Mouse (Mus musculus) T-helper 17 cell (primary cell): ENCODE data around the gene Dab1.

Source experiments
- in situ Hi-C, 2 experiments: fragments of 300-600 bp; cut with MboI, MseI; formaldehyde crosslinking; loops; 1 replicate in 1 of 2; 2 replicates in 1 of 2; pipeline ENCODE4 v1.15.1; 2025; ENCODE audit warnings: high pct_unique_total_duplicates in 2 of 2

The Dab1 gene

DNA sequence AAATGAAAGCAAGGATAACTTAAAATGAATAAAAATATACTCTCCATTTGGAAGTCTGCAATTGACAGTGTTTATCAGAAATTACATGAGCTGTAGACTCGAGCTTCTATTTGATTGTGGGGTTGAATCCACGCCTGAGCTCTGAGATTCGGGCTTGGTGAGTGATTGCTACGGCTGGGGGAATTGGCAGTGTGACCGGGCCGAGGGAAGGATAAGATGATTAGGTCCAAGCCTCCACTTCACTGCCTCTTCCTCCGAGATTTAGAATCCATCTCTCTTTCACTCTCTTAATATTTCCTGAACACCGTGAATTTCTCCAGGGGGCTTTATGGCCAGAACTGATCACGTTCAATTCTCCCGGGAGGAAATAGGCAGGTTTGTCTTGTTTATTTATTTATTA is 452.1 kb downstream of the Dab1 start:
- in situ Hi-C loops: no loop called here

DNA sequence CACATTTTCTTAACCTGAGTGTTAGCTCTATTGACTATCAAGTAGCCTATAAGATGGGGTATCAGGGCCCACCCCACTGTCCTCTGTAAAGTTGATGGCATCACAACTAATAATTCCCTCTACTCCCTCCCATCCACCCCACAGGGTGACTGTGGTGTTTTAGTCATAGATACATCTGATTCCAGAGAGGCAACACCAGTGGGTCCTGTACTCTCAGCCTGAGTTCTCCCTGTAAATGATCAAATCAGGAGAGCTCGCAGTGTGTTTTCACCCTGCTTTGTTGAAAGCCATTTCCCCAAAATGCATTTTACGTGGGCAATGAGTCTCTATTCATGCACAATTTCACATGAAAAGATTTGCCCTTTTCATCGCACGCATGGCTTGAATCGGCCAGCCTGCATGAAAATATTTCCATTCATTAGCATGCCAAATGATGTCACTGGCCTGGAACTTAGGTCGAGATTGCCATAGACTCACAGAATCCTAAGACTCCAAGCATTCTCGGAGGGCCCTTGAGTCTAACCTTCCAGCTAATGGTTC is 454.8 kb downstream of the Dab1 start:
- in situ Hi-C loops: no loop called here

DNA sequence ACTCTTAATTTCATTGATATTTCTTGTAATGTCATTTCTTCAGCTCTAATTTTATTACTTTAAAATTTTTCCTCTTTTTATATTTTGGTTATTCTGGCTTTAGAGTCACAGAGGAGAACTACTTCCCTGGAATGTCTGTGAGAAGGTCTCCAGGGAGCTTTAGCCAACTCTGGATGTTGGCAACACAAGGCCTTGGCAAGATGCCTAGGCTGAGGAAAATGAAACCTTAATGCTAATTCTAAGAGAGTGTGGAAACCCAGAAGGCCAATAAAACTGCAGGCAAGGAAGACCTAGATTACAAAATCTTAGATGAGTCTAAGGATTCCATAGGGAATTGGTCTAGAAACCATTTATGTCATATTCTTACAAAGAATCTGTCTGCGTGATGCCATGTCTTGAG is 458.6 kb downstream of the Dab1 start:
- in situ Hi-C loops: no loop called here

DNA sequence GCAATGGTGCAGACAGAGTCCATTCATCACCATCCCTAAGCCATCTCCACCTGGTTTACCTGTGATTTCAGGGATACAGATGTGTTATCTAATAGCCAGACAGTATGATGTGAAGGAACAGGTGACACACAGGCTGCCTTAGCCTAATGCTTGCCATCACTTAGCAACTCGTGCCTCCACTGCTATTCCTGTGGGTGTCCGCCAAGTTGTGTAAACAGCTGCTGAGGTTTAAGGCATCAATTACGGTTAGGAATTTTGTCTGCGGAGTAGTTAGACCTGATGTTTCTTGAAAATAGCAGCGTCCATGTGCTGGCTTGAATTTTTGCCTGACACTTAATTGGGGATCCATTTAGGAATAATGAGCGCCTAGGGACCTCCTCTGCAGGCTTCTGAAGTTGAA is 487.1 kb downstream of the Dab1 start:
- in situ Hi-C loops: no loop called here

DNA sequence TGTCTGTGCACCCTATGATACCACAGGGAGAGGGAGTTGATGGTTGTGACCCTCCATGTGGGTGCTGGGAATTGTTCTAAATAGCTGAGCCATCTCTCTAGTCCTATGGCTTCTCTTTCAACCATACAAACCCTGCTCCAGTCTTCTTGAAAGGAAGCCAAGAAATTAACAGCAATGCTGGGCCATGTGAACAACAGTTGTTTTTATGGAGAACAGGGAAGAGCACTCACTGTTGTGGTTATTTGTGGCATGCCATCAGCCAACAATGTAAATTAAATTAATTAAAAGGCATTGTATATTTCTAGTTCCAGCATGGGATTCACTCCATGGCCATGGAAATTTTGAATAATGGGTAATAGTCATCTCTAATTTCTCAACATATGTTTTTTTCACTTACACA is 492.5 kb downstream of the Dab1 start:
- in situ Hi-C loops: no loop called here

DNA sequence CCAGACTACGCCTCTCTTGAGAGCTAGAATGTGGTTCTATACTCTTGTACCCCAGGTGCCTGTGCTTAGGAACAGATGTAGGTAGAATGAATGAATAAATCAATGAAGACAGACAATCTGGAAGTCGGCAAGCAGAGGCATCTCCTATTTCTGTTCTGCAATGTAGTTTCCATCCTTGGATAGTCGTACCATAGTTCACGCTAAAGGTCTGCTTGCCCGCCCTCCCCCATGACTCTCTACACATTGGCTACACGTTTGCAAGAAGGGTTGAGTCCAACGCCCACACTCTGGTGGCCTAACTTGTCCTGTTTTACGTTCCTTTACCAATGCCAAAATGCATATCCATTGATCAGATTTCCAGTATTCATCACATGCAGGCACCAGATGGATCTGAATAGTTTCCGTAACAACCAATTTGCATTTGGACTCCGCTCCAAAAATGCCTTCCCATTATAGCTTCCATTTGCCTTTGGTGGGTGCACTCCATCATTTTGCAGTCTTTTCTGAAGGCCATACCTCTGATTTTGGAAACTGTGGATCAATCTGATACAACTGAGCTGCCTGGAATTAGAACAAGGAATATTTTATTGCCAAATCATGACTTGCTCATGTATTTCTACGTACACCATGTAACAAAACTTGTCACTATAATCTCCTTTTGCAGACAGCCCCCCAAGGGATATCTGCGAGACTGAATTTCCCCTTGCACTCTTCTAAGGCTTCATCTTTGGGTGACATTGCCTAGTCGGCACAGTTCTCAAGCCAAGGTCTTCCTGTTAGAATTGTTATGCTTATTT is 494.2 kb downstream of the Dab1 start:
- in situ Hi-C loops: no loop called here

DNA sequence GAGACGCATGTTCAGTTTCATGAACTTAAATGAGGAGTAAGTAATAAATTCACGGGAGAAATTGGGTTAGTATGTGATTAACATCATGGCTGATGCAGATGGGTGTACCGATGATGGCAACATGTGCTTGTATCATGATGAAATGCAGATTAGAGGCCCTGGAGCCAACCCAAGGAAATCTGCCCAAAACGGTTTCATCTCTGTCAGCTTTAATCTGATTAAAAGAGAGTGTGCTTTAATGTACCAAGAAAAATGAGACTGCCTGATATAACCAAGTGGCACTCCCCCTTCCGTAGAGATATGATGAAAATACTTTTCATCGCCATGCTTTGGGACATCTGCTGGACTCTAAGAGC is 494.8 kb downstream of the Dab1 start:
- in situ Hi-C loops: no loop called here

DNA sequence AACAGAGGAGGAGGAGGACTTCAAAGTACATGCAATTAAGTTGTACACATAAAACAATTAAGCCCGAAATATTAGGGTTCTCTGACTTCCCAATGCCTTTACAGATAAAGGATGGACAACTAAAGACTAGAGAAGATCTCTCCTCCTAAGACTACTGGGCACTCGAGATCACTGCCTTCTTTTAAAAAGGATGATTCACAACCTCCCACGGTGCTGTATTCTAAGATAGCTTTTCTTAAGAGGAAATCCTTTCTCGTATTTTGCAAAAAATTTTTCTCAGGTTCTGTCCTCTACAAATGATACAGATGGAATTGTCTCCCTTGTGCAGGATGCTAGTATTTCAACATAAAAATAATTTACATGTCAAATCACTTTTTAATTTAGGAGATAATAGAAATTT is 500.9 kb downstream of the Dab1 start:
- in situ Hi-C loops: no loop called here

DNA sequence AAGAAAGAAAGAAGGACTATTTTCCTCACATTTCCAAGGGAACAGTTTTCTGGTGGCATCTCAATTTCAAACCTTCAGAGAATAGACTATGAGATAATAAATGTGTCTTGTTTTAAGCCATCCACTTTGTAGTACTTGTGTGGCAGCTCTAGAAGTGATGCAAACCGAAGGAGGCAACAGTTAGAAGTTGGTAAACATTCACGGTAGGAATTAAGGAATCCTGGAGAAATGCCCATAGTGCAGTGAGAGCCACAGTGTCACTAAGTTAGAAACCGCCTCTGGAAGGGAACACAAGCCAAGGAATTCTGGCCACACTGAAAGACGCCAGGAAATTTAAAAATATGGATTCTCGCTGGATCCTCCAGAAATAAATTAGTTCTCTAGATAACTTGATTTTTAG is 502.8 kb downstream of the Dab1 start:
- in situ Hi-C loops: no loop called here

DNA sequence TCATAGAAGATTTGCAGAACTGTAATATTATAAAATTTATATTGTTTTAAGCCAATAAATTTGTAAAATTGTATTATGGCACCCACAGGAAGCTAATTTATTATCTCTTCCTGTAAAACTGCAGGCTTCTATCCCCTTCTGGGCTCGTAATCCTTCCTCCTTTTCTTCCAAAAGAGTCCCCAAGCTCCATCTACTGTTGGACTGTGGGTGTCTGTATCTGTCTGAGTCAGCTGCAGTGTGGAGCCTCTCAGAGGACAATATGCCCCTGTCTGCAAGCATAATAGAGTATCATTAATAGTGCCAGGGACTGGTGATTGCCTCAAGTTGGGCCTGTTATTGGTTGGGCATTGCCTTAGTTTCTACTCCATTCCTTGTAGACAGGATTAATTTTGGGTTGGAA is 503.2 kb downstream of the Dab1 start:
- in situ Hi-C loops: no loop called here

DNA sequence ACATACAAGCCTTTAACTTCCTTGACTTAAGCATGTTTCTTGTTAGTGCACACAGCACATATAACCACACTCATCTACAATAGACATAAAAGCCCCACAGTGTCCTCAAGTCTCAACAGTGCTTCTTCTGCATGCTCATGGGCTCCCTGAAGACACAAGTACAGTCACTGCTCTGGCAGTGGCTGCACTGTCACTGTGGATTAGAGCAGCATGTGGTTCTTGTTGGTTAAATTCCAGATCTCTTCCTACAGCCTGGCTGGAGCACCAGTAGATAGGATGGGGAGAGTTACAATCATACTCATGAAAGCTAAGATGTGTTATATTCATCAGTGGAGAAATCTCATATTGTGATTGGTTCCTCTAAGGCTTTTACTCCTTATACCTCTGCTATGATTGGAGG is 534.5 kb downstream of the Dab1 start:
- in situ Hi-C loops: no loop called here

DNA sequence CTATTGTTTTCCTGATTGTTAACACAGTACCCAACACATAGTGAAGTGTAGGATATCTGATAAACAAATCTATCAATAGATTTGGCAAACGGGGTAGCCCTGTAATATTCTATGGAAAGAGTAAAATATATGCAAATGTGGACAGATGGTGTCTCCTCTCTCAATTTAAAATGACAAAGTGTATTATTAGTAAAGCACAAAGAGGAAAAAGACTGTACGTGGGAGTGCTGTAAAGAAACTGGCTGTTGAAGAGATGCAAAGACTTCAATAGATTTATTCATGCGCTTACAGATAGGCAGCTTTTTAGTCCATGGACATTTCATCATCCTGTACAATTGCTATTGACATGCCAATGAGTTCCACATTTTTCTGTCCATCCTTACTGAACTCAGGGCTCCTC is 558.9 kb downstream of the Dab1 start:
- in situ Hi-C loops: loop anchor here in 1 of 2 experiments (25.0 kb wide), 1 partner anchor 1716 kb away; no protein-coding TSS in a partner anchor

DNA sequence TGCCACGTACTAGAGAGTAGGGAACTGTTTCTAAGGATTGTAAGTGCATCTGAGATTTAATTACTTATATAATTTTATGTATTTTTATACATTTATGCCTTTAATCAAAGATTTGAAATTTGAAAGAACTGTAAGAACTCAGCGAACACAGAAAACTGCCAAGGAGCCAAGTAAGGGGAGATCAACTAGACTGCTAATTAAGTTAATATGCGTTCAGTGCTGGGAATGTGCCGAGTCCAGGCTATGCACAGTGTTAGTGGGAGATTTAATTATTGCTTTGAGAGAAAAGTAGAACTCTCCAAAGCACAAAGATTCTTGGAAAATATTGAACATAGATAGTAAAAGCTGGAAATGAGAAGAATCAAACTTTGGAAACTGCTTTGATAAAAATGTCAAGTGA is 567.2 kb downstream of the Dab1 start:
- in situ Hi-C loops: loop anchor here in 1 of 2 experiments (25.0 kb wide), 1 partner anchor 1724 kb away; no protein-coding TSS in a partner anchor

DNA sequence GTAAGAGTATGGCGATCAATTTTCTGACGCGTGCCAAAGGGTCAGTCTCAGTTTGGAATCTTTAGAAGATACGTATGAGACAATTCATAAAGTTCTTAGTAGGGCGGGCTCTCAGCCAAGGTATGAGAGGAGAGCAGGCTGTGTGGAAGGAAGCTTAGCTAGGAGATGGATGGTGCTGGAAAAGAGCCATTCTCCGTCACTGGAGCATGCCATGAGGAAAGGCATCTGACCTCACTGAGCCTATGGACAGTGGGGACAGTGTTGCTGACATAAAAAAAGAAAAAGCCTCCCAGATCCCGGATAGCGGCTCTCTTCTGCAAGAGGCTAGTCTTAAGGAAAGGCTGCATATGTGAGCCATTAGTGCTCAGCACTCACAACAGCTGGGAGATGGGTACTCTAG is 579.5 kb downstream of the Dab1 start:
- in situ Hi-C loops: loop anchor here in 1 of 2 experiments (25.0 kb wide), 1 partner anchor 1736 kb away; no protein-coding TSS in a partner anchor

DNA sequence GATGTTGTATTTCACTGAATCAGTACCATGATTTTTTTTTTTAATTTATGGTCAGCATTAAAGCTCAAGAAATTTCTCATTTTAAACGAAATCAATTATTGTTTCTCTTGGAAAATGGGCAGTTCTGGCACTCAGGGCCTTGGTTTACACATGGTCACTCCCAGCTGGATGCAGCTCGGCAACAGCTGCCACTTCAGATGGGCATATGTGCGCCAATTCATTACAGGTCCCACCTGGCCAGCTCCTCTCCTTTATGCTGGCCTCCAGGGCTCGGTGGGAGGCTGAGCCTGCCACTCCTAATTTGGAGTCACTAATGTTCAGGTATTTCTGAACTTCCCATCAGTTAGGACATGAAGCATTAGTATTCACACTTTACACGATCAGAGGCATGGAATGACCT is 582.5 kb downstream of the Dab1 start:
- in situ Hi-C loops: loop anchor here in 1 of 2 experiments (10.0 kb wide), 1 partner anchor 167 kb away; no protein-coding TSS in a partner anchor

DNA sequence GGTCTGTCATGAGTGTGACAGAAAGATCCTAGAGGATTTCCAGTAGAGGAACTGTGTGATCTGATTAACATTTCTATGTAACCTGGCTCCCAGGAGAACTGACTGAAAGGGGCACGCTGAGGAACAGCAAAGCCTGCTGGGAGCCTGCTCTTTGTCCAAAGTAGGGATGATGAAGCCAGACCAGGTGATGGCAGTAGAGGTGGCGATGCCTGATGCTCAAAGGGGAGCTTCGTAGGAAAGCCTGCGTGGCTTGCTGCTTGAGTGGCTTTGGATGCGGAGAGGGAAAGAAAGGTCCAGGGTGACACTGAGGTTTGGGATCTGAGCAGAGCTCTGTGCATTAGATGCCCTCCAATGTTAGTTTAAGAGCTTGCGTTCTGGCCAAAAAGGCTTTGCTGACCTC is 584.9 kb downstream of the Dab1 start:
- in situ Hi-C loops: loop anchor here in 1 of 2 experiments (10.0 kb wide), 1 partner anchor 169 kb away; no protein-coding TSS in a partner anchor

DNA sequence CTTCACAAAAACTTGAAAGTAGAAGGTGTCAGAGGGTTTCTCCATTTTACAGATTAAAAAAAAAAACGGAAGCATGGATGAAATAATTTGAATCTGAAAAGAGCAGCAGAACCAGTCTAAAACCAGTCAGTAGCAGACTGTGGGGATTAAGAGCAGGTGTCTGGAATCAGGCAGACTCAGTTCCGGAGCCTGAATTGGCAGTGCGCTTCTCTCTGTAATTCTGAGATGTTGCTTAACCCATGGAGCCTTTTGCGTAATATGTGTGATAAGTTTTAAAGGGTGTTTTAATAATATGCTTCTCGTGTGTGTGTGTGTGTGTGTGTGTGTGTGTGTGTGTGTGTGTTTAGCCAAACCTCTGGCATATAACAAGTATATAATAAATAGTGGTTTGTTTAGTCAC is 587.5 kb downstream of the Dab1 start:
- in situ Hi-C loops: loop anchor here in 1 of 2 experiments (10.0 kb wide), 1 partner anchor 172 kb away; no protein-coding TSS in a partner anchor

DNA sequence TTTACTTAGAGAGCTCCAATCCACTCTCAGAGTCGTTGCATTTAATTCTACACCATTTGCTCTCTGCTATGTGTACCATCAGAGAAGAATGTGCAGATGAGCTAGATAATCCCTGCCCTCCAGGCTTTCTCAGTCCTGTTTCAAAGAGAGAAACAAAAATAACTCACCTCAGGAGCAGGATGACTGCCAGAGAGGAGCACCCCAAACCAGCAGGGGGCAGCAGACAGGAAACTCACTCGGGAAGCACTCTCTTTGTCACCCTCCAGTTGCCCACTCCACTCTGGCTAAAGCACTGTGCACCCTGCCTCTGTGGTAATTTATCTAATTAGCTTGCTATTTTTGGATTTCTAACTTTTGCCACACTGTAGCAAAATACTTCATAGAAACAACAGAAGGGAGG is 589.9 kb downstream of the Dab1 start:
- in situ Hi-C loops: loop anchor here in 1 of 2 experiments (10.0 kb wide), 1 partner anchor 174 kb away; no protein-coding TSS in a partner anchor

DNA sequence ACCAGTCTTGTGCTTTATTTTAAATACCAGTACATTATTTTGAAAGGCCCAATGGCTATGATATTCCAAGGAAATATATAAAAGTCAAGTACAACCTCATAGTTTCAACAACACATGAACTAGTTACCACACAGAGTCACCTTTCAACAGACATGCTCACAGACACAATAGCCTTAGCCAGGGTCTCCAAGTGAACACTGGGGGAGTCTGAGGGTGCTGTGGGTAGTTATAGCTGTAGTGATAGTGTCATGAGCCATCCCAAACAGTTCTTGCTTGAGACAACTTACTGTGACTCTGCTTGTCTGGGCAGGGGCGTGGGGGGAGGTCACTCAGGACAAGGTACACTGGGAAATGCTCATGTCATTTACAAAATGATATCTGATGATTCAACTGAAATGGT is 591.6 kb downstream of the Dab1 start:
- in situ Hi-C loops: no loop called here

DNA sequence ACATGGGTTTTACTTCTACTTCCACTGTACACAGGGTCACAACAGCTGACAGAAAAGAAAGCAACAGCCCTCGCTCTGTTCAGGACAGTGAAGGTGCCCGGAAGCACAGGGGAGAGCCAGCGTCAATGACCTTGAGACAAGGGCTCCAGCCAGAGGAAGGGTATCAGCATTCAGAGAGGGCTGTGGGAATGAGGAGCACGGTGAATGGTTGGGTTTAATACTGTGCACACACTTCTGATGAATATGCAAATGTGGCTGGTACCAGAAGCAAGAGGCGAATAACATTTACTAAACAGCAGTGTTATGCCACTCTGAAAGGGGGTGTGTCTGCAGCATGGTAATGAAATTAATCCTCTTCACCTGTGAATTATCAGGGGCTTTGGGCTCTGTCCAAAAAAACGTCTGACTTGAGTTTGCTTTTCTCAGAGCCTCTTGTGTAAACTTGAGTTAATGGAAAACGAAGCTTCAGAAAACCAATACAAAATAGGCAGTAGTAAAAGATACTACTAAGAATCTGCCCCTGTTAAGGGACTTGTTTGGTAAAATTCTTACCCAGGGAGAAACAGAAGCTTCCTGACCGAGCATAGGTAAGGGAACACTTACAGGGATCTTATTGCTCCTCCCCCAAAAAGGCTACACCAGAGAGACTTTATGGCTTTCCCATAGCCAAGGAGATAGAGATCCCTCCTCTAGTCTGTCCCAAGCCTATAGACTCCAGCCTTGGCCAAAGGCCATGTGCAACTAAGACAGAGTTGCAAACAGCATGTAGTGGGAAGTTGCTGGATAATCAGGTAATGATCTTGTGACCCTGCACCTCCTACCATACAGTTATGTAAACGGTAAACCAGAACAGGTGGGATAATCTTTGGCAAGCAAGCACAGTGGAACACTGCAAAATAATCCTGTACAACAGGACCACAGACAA is 592.6 kb downstream of the Dab1 start:
- in situ Hi-C loops: no loop called here

DNA sequence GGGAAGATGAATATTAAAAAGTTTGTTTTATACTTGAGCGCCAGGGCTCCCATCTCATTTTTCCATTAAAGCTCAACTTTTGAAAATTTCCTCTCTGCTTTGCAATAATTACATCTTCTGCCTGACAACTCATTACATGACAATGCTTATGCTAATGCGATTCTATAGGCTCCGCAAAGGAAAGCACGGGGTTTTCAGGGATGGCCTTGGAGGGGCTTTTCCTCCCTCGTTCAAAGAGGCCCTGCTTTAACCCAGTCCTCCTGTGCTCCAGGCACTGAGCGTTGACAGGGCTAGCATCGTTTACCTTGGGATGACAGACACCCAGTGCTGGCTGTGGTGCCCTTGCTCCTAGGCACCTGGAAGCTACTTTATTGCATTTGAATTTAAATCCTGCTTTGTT is 595.6 kb downstream of the Dab1 start:
- in situ Hi-C loops: no loop called here

DNA sequence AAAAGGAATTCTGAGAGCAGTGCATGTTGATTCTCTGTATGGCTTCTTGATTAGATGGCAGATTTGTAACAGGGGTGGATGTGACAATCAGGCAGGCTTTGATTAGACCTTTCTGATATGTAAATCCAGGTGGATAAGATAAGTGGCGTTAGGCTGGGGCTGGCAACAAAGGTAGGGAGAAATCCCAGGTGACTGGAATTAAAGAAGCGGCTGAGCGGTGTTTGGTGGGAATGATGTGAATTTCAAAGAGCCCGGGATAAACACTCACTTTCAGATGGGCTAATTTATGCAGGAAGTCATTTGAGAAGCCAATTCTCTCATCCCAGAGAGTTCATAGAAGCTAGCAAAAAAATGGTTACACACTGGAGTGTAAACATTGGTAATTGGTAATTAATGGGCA is 598.2 kb downstream of the Dab1 start:
- in situ Hi-C loops: no loop called here
